ENCODE assay signal across 13 mouse cellular contexts in genomic region chr2:135018708-135019107, GRCm38 (mm10).
"Had no signal": no experiment of that assay in that cellular context is flagged by ENCODE, and none has a peak within 500 bp of the region (broad histone marks: within the 10 kb centered on the region; RNA-seq: fewer than 3 reads in every experiment).

No protein-coding gene starts in this region.

- H3K4me1 ChIP-seq: intestine, embryonic 15.5 days; midbrain, embryonic 12.5 days; stomach, embryonic 15.5 days had no signal

- ATAC-seq: intestine, embryonic 15.5 days had no signal

- DNase-seq: kidney, adult 18-20 months; kidney, postnatal 25 days; layer of hippocampus, adult 9-11 months; layer of hippocampus, postnatal 36 days; lung, adult 18-20 months; lung, postnatal 10 days; lung, postnatal 4 days; right cerebral cortex, postnatal 14 days had no signal

- H3K4me3 ChIP-seq: intestine, embryonic 15.5 days; kidney, embryonic 15.5 days; midbrain, embryonic 12.5 days; stomach, embryonic 15.5 days had no signal

- H3K36me3 ChIP-seq: intestine, embryonic 15.5 days; kidney, embryonic 15.5 days; midbrain, embryonic 12.5 days; stomach, embryonic 15.5 days had no signal

- H3K27me3 ChIP-seq: intestine, embryonic 15.5 days; kidney, embryonic 15.5 days; midbrain, embryonic 12.5 days; stomach, embryonic 15.5 days had no signal

- H3K9me3 ChIP-seq: intestine, embryonic 15.5 days; kidney, embryonic 15.5 days; midbrain, embryonic 12.5 days; stomach, embryonic 15.5 days had no signal

- H3K27ac ChIP-seq: intestine, embryonic 15.5 days; kidney, embryonic 15.5 days; liver, embryonic 14.5 days; midbrain, embryonic 12.5 days; stomach, embryonic 15.5 days had no signal

- H3K9ac ChIP-seq: intestine, embryonic 15.5 days; kidney, embryonic 15.5 days; liver, embryonic 14.5 days; midbrain, embryonic 12.5 days; stomach, embryonic 15.5 days had no signal

- H3K4me2 ChIP-seq: intestine, embryonic 15.5 days; kidney, embryonic 15.5 days; midbrain, embryonic 12.5 days; stomach, embryonic 15.5 days had no signal
